Mouse (Mus musculus) 416B (cell line): ENCODE measurements around the gene Efna5.

ENCODE experiments used
- DNase-seq: peaks from one replicate; pipeline ENCODE4 v3.0.0; 2011; ENCODE audit warnings: low read depth

The Efna5 gene

DNA sequence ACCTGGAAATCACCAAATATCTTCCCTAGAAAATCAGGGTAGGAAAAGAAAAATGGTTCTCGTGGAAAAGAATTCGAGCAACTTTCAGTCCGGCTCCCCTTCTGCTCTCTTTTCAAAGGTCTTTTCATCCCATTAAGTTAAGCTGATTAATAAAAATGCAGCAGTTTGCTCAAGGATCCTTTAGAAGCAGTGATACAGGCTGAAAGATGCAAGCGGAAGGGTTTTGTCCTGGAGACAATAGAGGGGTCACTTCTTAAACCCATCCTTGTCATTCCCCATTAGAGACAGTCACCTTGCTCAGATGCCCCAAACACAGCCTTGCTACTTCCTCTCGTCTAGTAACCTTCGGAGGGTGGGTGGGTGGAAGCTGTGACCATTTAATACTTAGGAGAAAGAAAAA lies 27.4 kb downstream of the Efna5 start:
- no peak for DNase-seq

- DNase-seq, result no peak
Measured at GRCm38 (mm10) chr17:62852822-62853608, 28.1 kb downstream of the Efna5 start.

- no peak for DNase-seq
Measured at GRCm38 (mm10) chr17:62851268-62851667, 29.8 kb downstream of the Efna5 start.

DNA sequence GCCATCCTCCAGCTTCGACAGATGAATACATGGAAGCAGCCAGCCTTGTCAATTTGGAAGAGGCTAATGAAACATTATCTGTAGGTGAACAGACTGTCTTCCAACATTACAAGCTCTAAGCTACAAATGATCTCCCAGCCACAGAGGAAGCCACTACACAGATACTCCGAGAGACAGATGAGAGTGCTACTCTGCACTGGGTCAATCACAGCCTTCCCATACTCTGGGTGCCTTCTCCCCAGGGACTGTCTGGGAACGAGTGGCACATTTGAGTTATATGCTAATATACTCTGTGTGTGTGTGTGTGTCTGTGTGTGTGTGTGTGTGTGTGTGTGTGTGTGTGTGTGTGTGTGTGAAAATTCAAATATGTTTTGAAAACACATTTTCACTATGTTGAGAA lies 30.5 kb downstream of the Efna5 start:
- DNase-seq, result no peak

DNA sequence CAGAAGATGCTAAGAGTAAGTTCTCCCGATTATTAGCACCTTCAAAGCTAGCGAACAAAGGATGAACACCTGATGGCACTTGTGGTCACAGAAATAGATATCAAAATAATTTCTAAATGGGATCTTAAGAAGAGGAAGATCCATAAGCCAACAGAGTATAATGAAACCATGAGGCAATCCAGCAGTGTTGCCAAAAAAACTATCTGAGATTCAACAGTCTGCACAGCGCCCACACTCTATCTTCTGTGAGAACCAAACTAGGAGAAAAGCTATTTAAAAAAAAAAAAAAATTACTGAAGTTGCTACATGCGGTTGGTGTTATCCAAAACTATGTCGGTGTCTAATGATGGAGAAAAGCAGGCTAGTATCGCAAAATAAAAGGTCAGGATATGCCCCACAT lies 31.4 kb downstream of the Efna5 start:
- no peak for DNase-seq

GRCm38 (mm10) chr17:62845656-62846055 lies 35.5 kb downstream of the Efna5 start:
- no peak for DNase-seq

- DNase-seq, result no peak
Measured at GRCm38 (mm10) chr17:62844329-62844728, 36.8 kb downstream of the Efna5 start.

DNA sequence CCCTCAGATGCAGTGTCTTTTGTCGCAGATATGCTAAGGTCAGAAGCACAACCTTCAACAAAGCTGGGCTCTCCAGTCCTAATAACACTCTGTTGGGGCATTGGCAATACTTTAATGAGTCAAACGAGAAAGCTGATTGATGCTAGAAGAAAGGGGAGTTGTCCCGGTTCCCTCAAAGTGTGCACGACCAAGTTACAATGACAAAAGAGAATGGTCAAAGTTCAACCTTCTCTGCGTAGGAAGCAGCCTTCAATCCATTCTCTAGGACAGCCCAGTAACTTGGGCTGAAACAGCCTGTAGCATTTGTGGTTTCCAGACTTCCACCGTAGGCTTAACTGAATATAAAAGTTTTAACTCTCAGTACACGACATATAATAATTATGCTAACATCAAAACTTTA lies 43.8 kb downstream of the Efna5 start:
- DNase-seq, result no peak

DNA sequence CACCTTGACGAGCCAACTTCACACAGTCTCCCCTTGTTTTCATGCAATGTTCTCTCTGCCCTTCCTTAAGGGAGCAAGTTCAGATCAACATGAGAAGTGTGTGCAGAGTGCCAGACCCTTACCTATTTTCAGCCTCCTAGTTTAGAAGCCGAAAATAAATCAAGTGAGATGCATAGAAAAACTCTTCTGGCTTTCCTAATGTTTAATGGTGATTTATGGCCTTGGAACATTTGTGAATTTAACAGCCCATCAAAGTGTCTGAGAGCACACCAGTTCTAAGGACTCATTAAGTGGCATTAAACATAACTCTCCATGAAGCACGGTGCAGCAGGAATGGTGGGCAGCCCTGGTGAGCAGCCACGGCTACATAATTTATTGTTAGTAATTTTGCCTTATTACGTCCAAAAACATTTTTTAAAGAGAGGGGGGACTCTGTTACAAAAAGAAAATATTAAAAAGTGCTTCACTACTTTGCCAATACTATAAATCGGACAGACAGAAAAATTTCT lies 44.5 kb downstream of the Efna5 start:
- no peak for DNase-seq

- no peak for DNase-seq
Measured at GRCm38 (mm10) chr17:62832550-62833127, 48.5 kb downstream of the Efna5 start.

GRCm38 (mm10) chr17:62827549-62827948 lies 53.6 kb downstream of the Efna5 start:
- DNase-seq, result no peak

GRCm38 (mm10) chr17:62821219-62821618 lies 59.9 kb downstream of the Efna5 start:
- DNase-seq, result no peak

DNA sequence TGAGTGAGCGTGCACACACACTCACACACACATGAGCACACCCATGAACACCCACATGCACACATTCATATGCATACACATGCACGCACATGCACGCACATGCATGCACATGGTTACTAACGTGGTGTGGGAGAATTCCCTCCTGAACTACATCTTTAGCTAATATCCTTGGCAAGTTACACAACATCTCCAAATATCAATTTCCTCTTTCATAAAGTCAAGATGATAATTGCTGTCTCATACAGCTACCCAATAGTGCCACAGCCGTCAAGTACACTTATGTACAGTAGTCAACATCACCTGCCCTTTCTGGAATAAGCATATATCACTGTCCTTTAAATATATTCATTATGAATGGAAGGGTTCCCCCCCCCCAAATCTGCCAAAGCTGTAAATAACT lies 61.2 kb downstream of the Efna5 start:
- DNase-seq, result no peak

DNA sequence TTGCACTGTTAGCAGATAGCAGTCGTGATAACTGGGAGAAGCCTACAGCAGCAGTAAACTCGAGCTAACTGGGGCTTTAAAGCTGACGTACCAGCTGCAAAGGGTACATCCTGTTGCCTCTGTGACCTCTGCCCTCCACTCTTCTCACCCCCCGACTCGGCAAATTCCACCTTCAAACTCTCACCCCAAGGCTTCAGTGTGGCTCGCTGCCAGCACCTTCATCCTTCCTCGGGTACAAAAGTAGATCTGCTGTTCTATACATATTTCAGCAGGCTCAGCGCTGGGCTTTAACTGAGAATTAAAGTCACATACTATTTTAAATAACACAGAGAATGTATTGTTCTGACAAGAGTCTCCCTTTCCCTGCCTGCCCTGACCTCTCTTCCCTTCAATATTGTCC lies 62.3 kb downstream of the Efna5 start:
- DNase-seq, result no peak

DNA sequence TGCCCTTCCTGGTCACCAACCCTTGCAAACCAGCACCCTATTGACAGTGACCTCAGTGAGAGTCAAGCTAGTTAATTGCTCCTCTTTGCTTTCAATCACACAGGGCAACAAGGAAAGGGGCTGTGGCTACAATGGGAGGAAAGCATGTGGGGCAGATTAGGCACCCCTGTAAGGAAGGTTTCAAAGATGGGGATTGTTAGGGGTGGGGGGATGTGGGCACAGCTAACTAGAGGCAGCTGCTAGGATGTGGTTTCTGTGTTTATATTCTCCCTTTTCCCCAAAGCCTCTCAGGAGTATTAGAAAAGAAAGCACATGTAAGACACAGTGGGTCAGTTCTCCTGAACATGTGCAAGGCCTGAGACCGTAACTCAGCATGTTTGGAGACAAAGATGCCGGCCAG lies 62.8 kb downstream of the Efna5 start:
- DNase-seq, result peak; percentile 6

DNA sequence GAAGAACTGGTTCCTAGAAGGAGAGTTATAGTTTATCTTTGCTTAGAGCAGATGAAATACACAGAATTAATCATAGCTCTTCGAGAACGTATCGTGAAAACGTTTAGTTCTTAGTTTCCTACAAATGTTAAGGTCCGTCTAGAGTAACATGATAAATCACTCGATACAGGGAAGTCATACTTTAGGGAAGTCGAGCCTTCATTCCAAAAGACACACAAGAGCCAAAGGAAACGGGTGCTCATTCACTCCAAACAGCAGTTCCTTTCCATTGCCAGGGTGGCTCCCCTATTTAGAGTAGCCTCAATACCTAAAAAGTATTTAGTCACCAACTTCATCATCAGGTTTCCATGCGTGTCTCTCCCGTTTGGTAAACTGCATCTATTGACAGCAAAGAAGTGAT lies 64.2 kb downstream of the Efna5 start:
- no peak for DNase-seq

- no peak for DNase-seq
Measured at GRCm38 (mm10) chr17:62813461-62813860, 67.7 kb downstream of the Efna5 start.

- DNase-seq, result no peak
Measured at GRCm38 (mm10) chr17:62807891-62808290, 73.2 kb downstream of the Efna5 start.

GRCm38 (mm10) chr17:62806646-62807045 lies 74.5 kb downstream of the Efna5 start:
- DNase-seq, result no peak

DNA sequence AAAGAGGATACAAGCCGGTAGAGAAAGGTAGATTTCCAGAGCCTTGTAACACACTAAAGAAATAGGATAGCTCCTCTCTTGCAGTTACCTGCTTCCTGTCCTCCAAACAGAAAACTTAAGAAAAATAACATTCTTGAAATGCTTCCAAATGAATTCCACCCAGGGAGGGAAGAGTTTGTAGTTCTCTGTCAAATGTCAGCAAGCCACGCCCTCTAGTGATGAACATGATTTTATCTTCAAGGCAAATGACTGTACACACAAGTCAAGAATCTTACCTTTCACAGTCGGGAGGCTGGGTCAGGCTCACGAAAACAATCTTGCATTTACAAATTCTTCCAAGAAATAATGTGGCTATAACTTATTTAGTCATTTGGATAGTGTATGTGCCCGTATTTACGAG lies 78.4 kb downstream of the Efna5 start:
- peak; percentile 13 for DNase-seq

- no peak for DNase-seq
Measured at GRCm38 (mm10) chr17:62797272-62797671, 83.8 kb downstream of the Efna5 start.

DNA sequence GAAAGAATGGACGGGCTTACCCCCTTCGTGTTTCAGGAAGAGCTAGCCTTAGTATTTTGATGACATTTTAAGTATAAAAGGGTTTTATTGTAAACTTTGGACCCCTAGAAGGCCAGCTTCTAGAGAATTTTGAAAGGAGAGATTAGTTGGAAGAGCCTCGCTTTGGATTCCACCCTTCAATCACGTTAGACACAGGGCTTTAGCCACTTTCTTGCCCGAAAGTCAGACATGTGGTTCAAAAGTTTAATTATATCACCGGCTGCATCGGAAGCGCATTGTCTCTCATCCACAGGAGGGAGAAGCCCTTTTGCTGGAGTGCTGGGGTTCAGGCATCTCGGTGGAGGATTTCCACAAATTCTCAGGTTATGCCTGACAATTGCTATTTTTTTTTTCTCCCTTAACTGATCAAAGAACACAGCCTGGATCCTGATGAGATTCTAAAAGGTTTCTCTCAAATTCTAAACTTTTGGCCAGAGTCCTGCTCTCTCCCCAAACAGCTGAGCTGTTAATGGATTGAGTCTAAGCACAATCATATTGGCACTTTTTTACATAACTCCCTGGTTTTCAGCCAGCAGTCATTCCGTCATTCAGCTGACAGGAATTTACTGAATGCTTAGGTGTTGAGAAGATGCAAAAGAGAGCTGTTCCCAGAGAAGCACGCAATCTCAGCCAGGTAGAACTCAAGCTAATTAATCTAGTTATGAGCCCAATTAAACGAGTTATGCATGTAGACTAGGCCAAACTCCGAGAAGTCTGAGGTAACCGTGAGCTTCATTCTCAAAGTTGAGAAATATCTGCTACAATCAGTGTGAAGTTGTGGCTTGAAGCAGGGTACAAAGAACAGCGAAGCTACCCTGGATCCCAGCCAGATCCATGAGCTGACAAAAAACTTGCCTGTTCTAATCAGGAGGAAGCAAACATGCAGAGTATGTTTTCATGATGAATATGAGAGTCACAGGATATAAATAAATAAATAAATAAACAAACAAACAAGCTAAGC lies 91.5 kb downstream of the Efna5 start:
- DNase-seq, result no peak
